Mouse (Mus musculus) forebrain, embryonic 11.5 days (tissue): ENCODE measurements at regions not wholly inside any gene's neighbourhood (a gene's known extent, or its start where the extent isn't known, plus 50 kb on each side); places are given as distances from the start of the nearest gene placed in this dataset.

Experiments
- ATAC-seq: fragments of 200-750 bp; cut with Nextera tagmentation; replicated peaks from 2 replicates; pipeline ENCODE4 v1.8.0; 2017; ENCODE audit warnings: moderate TSS enrichment; ENCODE audit not compliant: low FRiP score
- DNase-seq: peaks from one replicate; pipeline ENCODE4 v3.0.0-alpha.2; 2017; ENCODE audit warnings: low spot score
- H3K27ac ChIP-seq: fragments of 300-500 bp; sonication (generic); 2 replicates; pipeline ENCODE4 v1.5.1; 2014; ENCODE audit warnings: low read depth, low read length
- H3K27me3 ChIP-seq: fragments of 300-500 bp; sonication (generic); 2 replicates; pipeline ENCODE4 v1.6.1; 2014; ENCODE audit warnings: mild to moderate bottlenecking, low read length, mixed read lengths; ENCODE audit not compliant: control insufficient read depth, insufficient read depth
- H3K36me3 ChIP-seq: fragments of 300-500 bp; sonication (generic); 2 replicates; pipeline ENCODE4 v1.6.1; 2014; ENCODE audit warnings: mild to moderate bottlenecking, low read length, moderate library complexity, mixed read lengths; ENCODE audit not compliant: control insufficient read depth, insufficient read depth
- H3K4me1 ChIP-seq: fragments of 300-500 bp; sonication (generic); replicated peaks from 2 replicates; pipeline ENCODE4 v1.6.1; 2014; ENCODE audit warnings: low read length, mixed read lengths; ENCODE audit not compliant: control insufficient read depth, insufficient read depth
- H3K4me2 ChIP-seq: fragments of 300-500 bp; sonication (generic); 2 replicates; pipeline ENCODE4 v1.6.1; 2014; ENCODE audit warnings: low read depth, mild to moderate bottlenecking, low read length, moderate library complexity, mixed read lengths; ENCODE audit not compliant: severe bottlenecking
- H3K4me3 ChIP-seq: fragments of 300-500 bp; sonication (generic); 2 replicates; pipeline ENCODE4 v1.5.1; 2014; ENCODE audit warnings: low read depth, low read length
- H3K9ac ChIP-seq: fragments of 300-500 bp; sonication (generic); 2 replicates; pipeline ENCODE4 v1.6.1; 2014; ENCODE audit warnings: low read length
- H3K9me3 ChIP-seq: fragments of 300-500 bp; sonication (generic); 2 replicates; pipeline ENCODE4 v1.6.1; 2016; ENCODE audit warnings: low read length, mixed read lengths; ENCODE audit not compliant: control insufficient read depth
- WGBS: fragments of 180-500 bp; shearing (Covaris S2); extraction: QIAGEN DNeasy Blood & Tissue Kit; methylation state at CpG from one replicate; pipeline ENCODE4 v1.1.7; 2014; 5-methylcytosine and 5-hydroxymethylcytosine counted together

DNA sequence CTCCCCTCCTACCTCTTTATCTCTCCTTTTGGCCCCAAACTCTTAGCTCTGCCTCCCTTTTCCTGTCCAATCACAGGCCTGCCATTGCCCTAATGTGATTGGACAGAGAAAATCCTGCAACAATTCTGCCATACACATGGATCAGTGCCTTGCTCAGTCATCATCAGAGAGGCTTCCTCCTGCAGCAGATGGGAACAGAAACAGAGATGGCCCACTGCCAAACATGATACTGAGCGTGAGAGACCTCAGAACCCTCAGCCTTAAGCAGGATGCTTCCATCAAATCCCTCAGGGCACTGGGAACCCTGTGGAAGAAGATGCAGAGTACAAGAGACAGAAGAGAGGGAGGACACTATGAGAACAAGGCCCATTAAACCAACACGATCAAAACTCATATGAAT, 62.8 kb upstream of the Cacna2d3 start:
- DNase-seq, result no peak
- Histone ChIP-seq H3K9ac (no peak overlapping the region), H3K9me3 (no peaks in the 10 kb centered on the region), H3K4me2 (no peak overlapping the region), H3K27me3 (no peaks in the 10 kb centered on the region), H3K4me1 (no peaks in the 10 kb centered on the region), H3K4me3 (no peak overlapping the region), H3K36me3 (no peaks in the 10 kb centered on the region), H3K27ac (no peak overlapping the region)
- WGBS, result 82% methylated on average over 2 of the region's 2 CpGs
- ATAC-seq, result no peak

GRCm38 (mm10) chr14:29786431-29786830, 64.8 kb upstream of the Cacna2d3 start:
- H3K27me3 ChIP-seq, result no peaks in the 10 kb centered on the region
- H3K4me3 ChIP-seq, result no peak overlapping the region
- H3K9ac ChIP-seq, result no peak overlapping the region
- DNase-seq (no peak), ATAC-seq (no peak)
- 79% methylated on average over 3 of the region's 3 CpGs for WGBS
- no peaks in the 10 kb centered on the region for H3K9me3 ChIP-seq
- no peaks in the 10 kb centered on the region for H3K36me3 ChIP-seq
- no peak overlapping the region for H3K27ac ChIP-seq
- H3K4me2 ChIP-seq, result no peak overlapping the region
- no peaks in the 10 kb centered on the region for H3K4me1 ChIP-seq

DNA sequence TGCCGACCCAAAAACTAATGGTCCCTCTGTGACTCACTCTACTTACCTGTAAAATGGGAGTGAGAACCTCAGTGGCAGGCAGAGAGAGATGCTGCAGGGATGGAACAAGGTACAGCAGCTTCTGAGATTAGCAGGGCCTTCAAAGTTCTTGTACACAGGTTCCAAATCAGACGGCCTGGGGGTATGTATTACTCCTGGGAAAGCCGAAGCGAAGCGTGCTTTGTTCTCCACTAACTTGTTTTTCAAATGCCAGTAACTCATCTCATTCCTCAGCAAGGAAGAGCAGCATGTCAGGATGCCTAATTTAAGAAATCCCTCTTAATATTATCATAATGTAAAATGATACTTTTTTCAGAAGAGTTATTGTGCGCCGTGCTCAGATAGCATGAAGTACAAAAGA, 66.1 kb upstream of the Cacna2d3 start:
- H3K4me3 ChIP-seq, result no peak overlapping the region
- no peaks in the 10 kb centered on the region for H3K27me3 ChIP-seq
- 91% methylated on average over 7 of the region's 7 CpGs for WGBS
- H3K4me1 ChIP-seq, result no peaks in the 10 kb centered on the region
- no peaks in the 10 kb centered on the region for H3K36me3 ChIP-seq
- no peak overlapping the region for H3K9ac ChIP-seq
- no peak overlapping the region for H3K4me2 ChIP-seq
- ATAC-seq (no peak), DNase-seq (no peak)
- no peaks in the 10 kb centered on the region for H3K9me3 ChIP-seq
- H3K27ac ChIP-seq, result no peak overlapping the region

DNA sequence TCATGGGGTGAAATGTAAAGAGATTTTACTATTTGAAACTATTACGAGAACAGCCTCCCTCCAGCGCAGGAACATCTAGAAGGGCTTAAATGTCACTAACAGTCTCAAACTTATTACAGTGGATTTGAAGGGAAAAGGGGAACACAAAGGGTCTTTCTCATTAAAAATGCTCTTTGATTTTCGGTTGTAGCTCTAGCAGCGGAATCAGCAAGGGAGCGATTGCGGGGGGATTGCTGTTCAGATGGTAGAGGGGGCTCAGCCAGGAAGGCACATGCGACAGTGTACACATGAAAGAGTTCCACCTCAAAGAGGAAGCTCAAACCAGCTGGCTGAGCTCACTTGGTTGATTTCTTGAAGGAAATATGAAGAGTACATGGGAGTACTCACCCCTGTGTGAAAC, 66.7 kb upstream of the Cacna2d3 start:
- H3K4me1 ChIP-seq, result no peaks in the 10 kb centered on the region
- H3K9me3 ChIP-seq, result no peaks in the 10 kb centered on the region
- ATAC-seq, result no peak
- H3K9ac ChIP-seq, result no peak overlapping the region
- H3K4me2 ChIP-seq, result no peak overlapping the region
- H3K4me3 ChIP-seq, result no peak overlapping the region
- WGBS, result 86% methylated on average over 7 of the region's 7 CpGs
- no peak overlapping the region for H3K27ac ChIP-seq
- DNase-seq, result no peak
- H3K27me3 ChIP-seq, result no peaks in the 10 kb centered on the region
- no peaks in the 10 kb centered on the region for H3K36me3 ChIP-seq

DNA sequence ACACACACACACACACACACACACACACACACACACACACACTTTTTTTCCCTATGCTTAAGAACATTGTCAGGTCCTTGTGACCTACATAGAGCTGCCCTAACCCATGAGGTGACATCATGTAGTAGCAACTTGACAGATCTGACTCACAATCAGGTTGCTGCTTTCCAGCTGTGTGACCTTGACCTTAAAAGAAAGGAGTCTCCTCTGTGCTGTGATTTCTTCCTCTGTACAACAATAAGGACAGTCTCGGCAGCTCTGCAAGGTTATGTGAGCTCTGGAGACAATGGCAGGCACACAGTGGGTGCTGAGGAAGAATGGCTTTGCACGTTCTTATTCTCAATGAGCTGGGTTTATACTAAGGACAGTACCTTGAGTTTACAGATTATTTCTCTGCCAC, 73.7 kb upstream of the Cacna2d3 start:
- no peak overlapping the region for H3K9ac ChIP-seq
- H3K27me3 ChIP-seq, result no peaks in the 10 kb centered on the region
- 37% methylated on average over 2 of the region's 2 CpGs for WGBS
- DNase-seq (no peak), ATAC-seq (no peak)
- no peaks in the 10 kb centered on the region for H3K36me3 ChIP-seq
- H3K27ac ChIP-seq, result no peak overlapping the region
- H3K9me3 ChIP-seq, result no peaks in the 10 kb centered on the region
- H3K4me3 ChIP-seq, result no peak overlapping the region
- no peak overlapping the region for H3K4me2 ChIP-seq
- no peaks in the 10 kb centered on the region for H3K4me1 ChIP-seq

GRCm38 (mm10) chr14:29796396-29796795, 74.7 kb upstream of the Cacna2d3 start:
- no peaks in the 10 kb centered on the region for H3K36me3 ChIP-seq
- no peaks in the 10 kb centered on the region for H3K27me3 ChIP-seq
- H3K9me3 ChIP-seq, result no peaks in the 10 kb centered on the region
- ATAC-seq (no peak), DNase-seq (no peak)
- H3K27ac ChIP-seq, result no peak overlapping the region
- 87% methylated on average over 7 of the region's 7 CpGs for WGBS
- H3K9ac ChIP-seq, result no peak overlapping the region
- H3K4me2 ChIP-seq, result no peak overlapping the region
- H3K4me1 ChIP-seq, result no peaks in the 10 kb centered on the region
- H3K4me3 ChIP-seq, result no peak overlapping the region

DNA sequence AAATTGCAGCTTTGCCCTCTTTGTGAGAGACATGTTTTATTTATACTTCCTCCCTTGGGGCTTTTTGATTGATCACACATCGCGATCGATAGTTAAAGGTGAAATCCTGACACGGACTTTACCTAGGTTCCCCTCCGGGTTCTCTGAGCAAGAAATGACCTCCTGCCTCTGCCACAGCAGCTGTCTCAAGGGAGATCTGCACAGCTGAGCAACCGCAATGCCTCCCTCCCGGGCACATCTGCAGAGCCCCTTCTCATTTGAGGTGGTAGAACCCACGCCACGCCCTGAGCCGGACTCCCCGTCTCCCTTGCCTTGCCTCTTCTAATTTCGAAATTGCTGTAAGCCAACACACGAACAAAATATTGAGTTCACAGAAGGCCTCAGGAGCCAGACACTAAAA, 78.2 kb upstream of the Cacna2d3 start:
- DNase-seq (no peak), ATAC-seq (no peak)
- Histone ChIP-seq H3K27ac (no peak overlapping the region), H3K4me1 (no peaks in the 10 kb centered on the region), H3K4me2 (no peak overlapping the region), H3K9me3 (no peaks in the 10 kb centered on the region), H3K36me3 (no peaks in the 10 kb centered on the region), H3K27me3 (no peaks in the 10 kb centered on the region), H3K4me3 (no peak overlapping the region), H3K9ac (no peak overlapping the region)
- 84% methylated on average over 13 of the region's 13 CpGs for WGBS

GRCm38 (mm10) chr14:29805234-29805633, 83.6 kb upstream of the Cacna2d3 start:
- Histone ChIP-seq H3K4me1 (0 out of 2 replicates have a peak, but pooled peaks cover 2% of the 10 kb centered on the region), H3K27ac (no peak overlapping the region), H3K4me2 (no peak overlapping the region), H3K4me3 (no peak overlapping the region), H3K27me3 (no peaks in the 10 kb centered on the region), H3K9me3 (no peaks in the 10 kb centered on the region), H3K9ac (no peak overlapping the region), H3K36me3 (no peaks in the 10 kb centered on the region)
- ATAC-seq, result no peak
- DNase-seq, result no peak
- WGBS, result 86% methylated on average over 6 of the region's 6 CpGs

DNA sequence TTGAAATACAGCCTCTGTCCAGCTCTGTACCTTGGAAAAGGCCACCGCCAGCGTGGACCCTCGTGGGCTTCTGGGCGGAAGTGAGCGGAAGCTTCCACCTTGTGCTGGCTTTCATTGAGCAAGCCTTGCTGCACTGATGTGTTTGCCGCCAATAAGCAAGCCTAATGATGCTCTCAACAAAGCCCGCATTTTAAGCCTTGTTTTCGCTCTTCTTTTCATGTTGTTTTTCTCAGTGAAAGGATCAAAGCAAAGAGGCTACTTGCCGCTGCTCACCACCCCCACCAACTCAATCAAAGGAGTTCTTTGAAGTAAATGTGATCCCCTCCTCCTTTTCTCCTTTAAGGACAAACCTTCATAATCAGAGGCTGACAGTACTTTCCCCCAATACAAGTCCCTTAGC, 86.2 kb upstream of the Cacna2d3 start:
- no peak overlapping the region for H3K27ac ChIP-seq
- peak; percentile 62 for DNase-seq
- WGBS, result 37% methylated on average over 9 of the region's 9 CpGs
- no peak overlapping the region for H3K9ac ChIP-seq
- ATAC-seq, result no peak
- H3K27me3 ChIP-seq, result no peaks in the 10 kb centered on the region
- H3K36me3 ChIP-seq, result no peaks in the 10 kb centered on the region
- no peaks in the 10 kb centered on the region for H3K9me3 ChIP-seq
- no peak overlapping the region for H3K4me3 ChIP-seq
- 0 out of 2 replicates have a peak, but pooled peaks cover 2% of the 10 kb centered on the region for H3K4me1 ChIP-seq
- H3K4me2 ChIP-seq, result no peak overlapping the region
